Mouse (Mus musculus) heart, embryonic 14.5 days (tissue): ENCODE data around the gene Tango2. TPM values are rescaled to one million over a fixed set of nuclear protein-coding genes. Genes with fewer than 3 reads are reported as not detected.
A peak's percentile ranks its signal among the peaks of the same experiment; 100 is the strongest.

ENCODE experiments used
- ATAC-seq: fragments of 200-750 bp; cut with Nextera tagmentation; 2 replicates; pipeline ENCODE4 v1.8.0; 2017; ENCODE audit warnings: low read depth, moderate TSS enrichment; ENCODE audit not compliant: insufficient number of reproducible peaks, insufficient read depth, low FRiP score
- H3K27ac ChIP-seq, 2 experiments: fragments of 200-500 bp in 1 of 2; fragments of 300-500 bp in 1 of 2; sonication (generic) in 1 of 2; replicated peaks in 1 of 2; 2 replicates each; pipeline ENCODE4 v1.5.1; 2012 to 2014; ENCODE audit warnings: low read depth in 2 of 2, low read length in 2 of 2, control low read depth in 1 of 2, mild to moderate bottlenecking in 1 of 2, mixed read lengths in 1 of 2; ENCODE audit not compliant: control insufficient read depth in 1 of 2, insufficient read depth in 1 of 2
- H3K27me3 ChIP-seq: fragments of 300-500 bp; sonication (generic); 2 replicates; pipeline ENCODE4 v1.6.1; 2014; ENCODE audit warnings: mild to moderate bottlenecking, low read length, control low read depth; ENCODE audit not compliant: control insufficient read depth, insufficient read depth
- H3K36me3 ChIP-seq: fragments of 300-500 bp; sonication (generic); 2 replicates; pipeline ENCODE4 v1.6.1; 2014; ENCODE audit warnings: mild to moderate bottlenecking, control low read depth, low read length, mixed read lengths; ENCODE audit not compliant: control insufficient read depth, insufficient read depth
- H3K4me1 ChIP-seq, 2 experiments: fragments of 200-500 bp in 1 of 2; fragments of 300-500 bp in 1 of 2; sonication (generic) in 1 of 2; 2 replicates each; pipeline ENCODE4 v1.6.1; 2012 to 2014; ENCODE audit warnings: low read length in 2 of 2, control low read depth in 1 of 2, mixed read lengths in 1 of 2; ENCODE audit not compliant: control insufficient read depth in 2 of 2, insufficient read depth in 2 of 2
- H3K4me2 ChIP-seq: fragments of 300-500 bp; sonication (generic); 2 replicates; pipeline ENCODE4 v1.6.1; 2014; ENCODE audit warnings: mild to moderate bottlenecking, low read length
- H3K4me3 ChIP-seq, 2 experiments: fragments of 200-500 bp in 1 of 2; fragments of 300-500 bp in 1 of 2; sonication (generic) in 1 of 2; 2 replicates each; pipeline ENCODE4 v1.5.1; 2012 to 2014; ENCODE audit warnings: low read length in 2 of 2, mild to moderate bottlenecking in 2 of 2, control low read depth in 1 of 2, low read depth in 1 of 2, moderate library complexity in 1 of 2; ENCODE audit not compliant: control insufficient read depth in 1 of 2, insufficient read depth in 1 of 2
- H3K9ac ChIP-seq: fragments of 300-500 bp; sonication (generic); 2 replicates; pipeline ENCODE4 v1.6.1; 2014; ENCODE audit warnings: mild to moderate bottlenecking, low read length
- H3K9me3 ChIP-seq: fragments of 300-500 bp; sonication (generic); 2 replicates; pipeline ENCODE4 v1.6.1; 2016; ENCODE audit warnings: low read length, control low read depth; ENCODE audit not compliant: control insufficient read depth
- WGBS: fragments of 180-500 bp; shearing (Covaris S2); extraction: QIAGEN DNeasy Blood & Tissue Kit; methylation state at CpG from one replicate; pipeline ENCODE4 v1.1.7; 2014; 5-methylcytosine and 5-hydroxymethylcytosine counted together
- polyA plus RNA-seq: library from polyadenylated mRNA; unstranded; fragments of >200 nt; fragmentation: Nextera tagmentation; extraction: Ambion mirVana; gene quantifications from 2 replicates; pipeline ENCODE4 v1.2.1, GENCODE M21; 2014

Gene Tango2
- polyA plus RNA-seq, 1 experiment from 2014 or later, result 67.9 TPM

GRCm38 (mm10) chr16:18341605-18342004, 6.3 kb downstream of the Tango2 start:
- no peak overlapping the region for H3K9ac ChIP-seq
- H3K4me2 ChIP-seq, result no peak overlapping the region

GRCm38 (mm10) chr16:18339866-18340265, 8.0 kb downstream of the Tango2 start:
- H3K4me1 ChIP-seq, result peaks cover 11 to 36% of the 10 kb centered on the region in 2 experiments
- no peaks in the 10 kb centered on the region for H3K9me3 ChIP-seq
- ATAC-seq, result no peak
- no peak overlapping the region for H3K27ac ChIP-seq
- no peak overlapping the region for H3K9ac ChIP-seq
- H3K36me3 ChIP-seq, result peaks cover 5% of the 10 kb centered on the region
- no peak overlapping the region for H3K4me3 ChIP-seq
- H3K27me3 ChIP-seq, result no peaks in the 10 kb centered on the region
- 70% methylated on average over 1 of the region's 1 CpGs for WGBS
- H3K4me2 ChIP-seq, result no peak overlapping the region

More at GRCm38 (mm10) chr16:18341605-18342004, 6.3 kb downstream of the Tango2 start:
- no peak overlapping the region for H3K4me3 ChIP-seq
- H3K9me3 ChIP-seq, result no peaks in the 10 kb centered on the region
- peaks cover 5% of the 10 kb centered on the region for H3K36me3 ChIP-seq
- ATAC-seq, result no peak
- H3K27ac ChIP-seq, result no peak overlapping the region
- 87% methylated on average over 8 of the region's 8 CpGs for WGBS
- peaks cover 11 to 35% of the 10 kb centered on the region in 2 experiments for H3K4me1 ChIP-seq
- H3K27me3 ChIP-seq, result no peaks in the 10 kb centered on the region

- Histone ChIP-seq H3K36me3 (peaks cover 5% of the 10 kb centered on the region), H3K9ac (no peak overlapping the region)
Observed at GRCm38 (mm10) chr16:18337261-18337660, 10.6 kb downstream of the Tango2 start.

GRCm38 (mm10) chr16:18335981-18336380, 11.9 kb downstream of the Tango2 start:
- no peak overlapping the region for H3K9ac ChIP-seq
- H3K27me3 ChIP-seq, result no peaks in the 10 kb centered on the region
- peaks cover 2 to 26% of the 10 kb centered on the region in 2 experiments for H3K4me1 ChIP-seq
- H3K36me3 ChIP-seq, result peaks cover 8% of the 10 kb centered on the region
- H3K9me3 ChIP-seq, result no peaks in the 10 kb centered on the region
- 93% methylated on average over 3 of the region's 3 CpGs for WGBS
- no peak for ATAC-seq
- no peak overlapping the region for H3K4me2 ChIP-seq
- H3K4me3 ChIP-seq, result no peak overlapping the region
- H3K27ac ChIP-seq, result no peak overlapping the region

More at GRCm38 (mm10) chr16:18337261-18337660, 10.6 kb downstream of the Tango2 start:
- H3K4me1 ChIP-seq, result peaks cover 2 to 33% of the 10 kb centered on the region in 2 experiments
- ATAC-seq, result no peak
- no peaks in the 10 kb centered on the region for H3K9me3 ChIP-seq
- H3K4me2 ChIP-seq, result no peak overlapping the region
- H3K27ac ChIP-seq, result no peak overlapping the region
- 66% methylated on average over 4 of the region's 4 CpGs for WGBS
- H3K27me3 ChIP-seq, result no peaks in the 10 kb centered on the region
- no peak overlapping the region for H3K4me3 ChIP-seq

- no peak; the same call in 1 of the 2 replicates for ATAC-seq
- H3K27ac ChIP-seq, result peak overlapping the region in 1 of 2 experiments; percentile 12; a peak in 1 of 4 replicates
- peaks cover 5 to 23% of the 10 kb centered on the region in 2 experiments for H3K4me1 ChIP-seq
- 0 out of 2 replicates have a peak overlapping the region, but pooled peaks have one; percentile 11 for H3K4me2 ChIP-seq
- no peaks in the 10 kb centered on the region for H3K27me3 ChIP-seq
- H3K4me3 ChIP-seq, result no peak overlapping the region
- 68% methylated on average over 3 of the region's 3 CpGs for WGBS
- peaks cover 9% of the 10 kb centered on the region for H3K36me3 ChIP-seq
- no peaks in the 10 kb centered on the region for H3K9me3 ChIP-seq
- H3K9ac ChIP-seq, result no peak overlapping the region
Observed at GRCm38 (mm10) chr16:18333976-18334375, 13.9 kb downstream of the Tango2 start.

GRCm38 (mm10) chr16:18328524-18328923, 19.4 kb downstream of the Tango2 start:
- peak; percentile 63 for ATAC-seq
- peak overlapping the region; percentile 3 to 77; a peak in 2 of 4 replicates for H3K27ac ChIP-seq
- no peaks in the 10 kb centered on the region for H3K27me3 ChIP-seq
- H3K36me3 ChIP-seq, result peaks cover 12% of the 10 kb centered on the region
- H3K4me1 ChIP-seq, result peaks cover 4 to 19% of the 10 kb centered on the region in 2 experiments; a peak in 3 of 4 replicates
- no peak overlapping the region for H3K4me2 ChIP-seq
- no peaks in the 10 kb centered on the region for H3K9me3 ChIP-seq
- H3K9ac ChIP-seq, result no peak overlapping the region
- WGBS, result 11% methylated on average over 1 of the region's 1 CpGs
- no peak overlapping the region for H3K4me3 ChIP-seq

GRCm38 (mm10) chr16:18327936-18328335, 20.0 kb downstream of the Tango2 start:
- no peak for ATAC-seq
- 91% methylated on average over 9 of the region's 9 CpGs for WGBS

GRCm38 (mm10) chr16:18325741-18326140, 22.2 kb downstream of the Tango2 start:
- H3K4me2 ChIP-seq, result no peak overlapping the region
- ATAC-seq, result no peak
- no peak overlapping the region for H3K4me3 ChIP-seq
- H3K4me1 ChIP-seq, result peaks cover 4 to 18% of the 10 kb centered on the region in 2 experiments; a peak in 3 of 4 replicates
- peaks cover 29% of the 10 kb centered on the region for H3K36me3 ChIP-seq
- no peak overlapping the region for H3K9ac ChIP-seq
- 70% methylated on average over 4 of the region's 4 CpGs for WGBS
- H3K27me3 ChIP-seq, result no peaks in the 10 kb centered on the region
- H3K9me3 ChIP-seq, result no peaks in the 10 kb centered on the region
- H3K27ac ChIP-seq, result no peak overlapping the region

More at GRCm38 (mm10) chr16:18327936-18328335, 20.0 kb downstream of the Tango2 start:
- H3K4me1 ChIP-seq, result peaks cover 4 to 18% of the 10 kb centered on the region in 2 experiments; a peak in 3 of 4 replicates
- peaks cover 18% of the 10 kb centered on the region for H3K36me3 ChIP-seq
- H3K9ac ChIP-seq, result no peak overlapping the region
- H3K4me3 ChIP-seq, result no peak overlapping the region
- no peaks in the 10 kb centered on the region for H3K9me3 ChIP-seq
- H3K4me2 ChIP-seq, result no peak overlapping the region
- no peaks in the 10 kb centered on the region for H3K27me3 ChIP-seq
- H3K27ac ChIP-seq, result no peak overlapping the region
